Mouse (Mus musculus): ENCODE results near the gene Atf6.

DNA sequence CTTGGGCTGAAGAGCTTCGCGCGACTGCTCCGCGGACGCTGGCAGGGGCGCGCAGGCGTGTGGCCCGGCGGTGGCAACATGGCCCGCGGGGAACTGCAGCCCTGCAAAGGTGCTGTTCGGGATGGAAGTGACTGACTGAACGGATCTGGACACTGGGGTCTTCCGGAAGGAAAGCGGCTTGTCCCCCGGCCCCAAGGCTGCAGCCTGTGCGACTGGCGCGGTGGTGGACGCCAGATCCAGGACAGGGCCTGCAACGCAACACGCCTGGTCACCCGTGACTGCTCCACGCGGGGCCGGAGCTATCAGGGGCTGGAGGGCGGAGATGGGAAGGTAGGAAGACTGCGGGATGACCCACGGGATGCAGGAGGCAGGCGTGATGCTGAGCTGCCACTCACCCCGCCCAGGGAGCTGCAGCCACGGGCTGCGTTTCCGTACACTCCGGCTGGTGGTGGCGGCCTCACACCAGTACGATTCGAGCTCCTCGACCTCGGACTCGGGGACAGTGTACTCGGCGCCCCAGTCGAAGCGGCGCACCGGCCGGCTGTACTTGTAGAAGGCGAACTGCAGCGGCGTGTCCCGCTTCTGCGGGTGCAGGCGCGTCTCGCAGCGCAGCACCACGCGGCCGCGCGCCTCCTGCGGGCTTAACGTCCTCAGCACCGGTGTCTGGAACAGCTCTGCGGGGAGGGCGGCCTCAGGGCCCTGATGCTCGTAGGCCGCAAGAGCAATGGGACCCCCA is 40.1 kb upstream of the Atf6 start:
- TF ChIP-seq CTCF (IDR thresholded peaks at IDR 0.05; ENCODE audit: low read depth, low read length) (no peak), POLR2A (IDR thresholded peaks at IDR 0.05; ENCODE audit: extremely low read depth, insufficient read depth, low read length) (no peak)

All from liver, adult 2 months (tissue).